Mouse (Mus musculus) forebrain, embryonic 15.5 days (tissue): Measurements from ENCODE around the gene Pten. TPM values are rescaled to one million over a fixed set of nuclear protein-coding genes. Genes with fewer than 3 reads are reported as not detected.

Source experiments
- ATAC-seq: fragments of 200-750 bp; cut with Nextera tagmentation; replicated peaks from 2 replicates; pipeline ENCODE4 v1.8.0; 2017; ENCODE audit warnings: mild to moderate bottlenecking, moderate TSS enrichment, moderate library complexity
- H3K27ac ChIP-seq: fragments of 300-500 bp; sonication (generic); replicated peaks from 2 replicates; pipeline ENCODE4 v1.5.1; 2015; ENCODE audit warnings: mild to moderate bottlenecking, inconsistent platforms
- H3K27me3 ChIP-seq: fragments of 300-500 bp; sonication (generic); 2 replicates; pipeline ENCODE4 v1.6.1; 2015; ENCODE audit warnings: inconsistent platforms
- H3K36me3 ChIP-seq: fragments of 300-500 bp; sonication (generic); 2 replicates; pipeline ENCODE4 v1.6.1; 2015; ENCODE audit warnings: mild to moderate bottlenecking, inconsistent platforms
- H3K4me1 ChIP-seq: fragments of 300-500 bp; sonication (generic); 2 replicates; pipeline ENCODE4 v1.6.1; 2015; ENCODE audit warnings: inconsistent platforms
- H3K4me2 ChIP-seq: fragments of 300-500 bp; sonication (generic); replicated peaks from 2 replicates; pipeline ENCODE4 v1.6.1; 2015; ENCODE audit warnings: mild to moderate bottlenecking, inconsistent platforms
- H3K4me3 ChIP-seq: fragments of 300-500 bp; sonication (generic); 2 replicates; pipeline ENCODE4 v1.5.1; 2015; ENCODE audit warnings: mild to moderate bottlenecking, inconsistent platforms
- H3K9ac ChIP-seq: fragments of 300-500 bp; sonication (generic); replicated peaks from 2 replicates; pipeline ENCODE4 v1.6.1; 2015; ENCODE audit warnings: mild to moderate bottlenecking, inconsistent platforms
- H3K9me3 ChIP-seq: fragments of 300-500 bp; sonication (generic); 2 replicates; pipeline ENCODE4 v1.6.1; 2016; ENCODE audit warnings: inconsistent platforms
- WGBS: fragments of 180-500 bp; shearing (Covaris S2); methylation state at CpG from one replicate; pipeline ENCODE4 v1.1.7; 2015; ENCODE audit warnings: mixed read lengths; 5-methylcytosine and 5-hydroxymethylcytosine counted together
- polyA plus RNA-seq: library from polyadenylated mRNA; unstranded; fragments of >200 nt; fragmentation: Nextera tagmentation; extraction: Ambion mirVana; gene quantifications from 2 replicates; pipeline ENCODE4 v1.2.1, GENCODE M21; 2015

The Pten gene
- polyA plus RNA-seq, 1 experiment from 2014 or later, result 12.2 TPM

- H3K4me2 ChIP-seq, result peak overlapping the region; percentile 72
- peaks cover 33% of the 10 kb centered on the region for H3K4me1 ChIP-seq
- under 1% methylated on average over 52 of the region's 53 CpGs for WGBS
- peak overlapping the region; percentile 74 for H3K9ac ChIP-seq
- H3K9me3 ChIP-seq, result no peaks in the 10 kb centered on the region
- H3K27me3 ChIP-seq, result 0 out of 2 replicates have a peak, but pooled peaks cover 3% of the 10 kb centered on the region
- H3K36me3 ChIP-seq, result no peaks in the 10 kb centered on the region
- peak; percentile 78 for ATAC-seq
- peak overlapping the region; percentile 99 for H3K27ac ChIP-seq
- peak overlapping the region; percentile 92 for H3K4me3 ChIP-seq
Observed at GRCm38 (mm10) chr19:32755792-32756635, 1.3 kb upstream of the Pten start.

DNA sequence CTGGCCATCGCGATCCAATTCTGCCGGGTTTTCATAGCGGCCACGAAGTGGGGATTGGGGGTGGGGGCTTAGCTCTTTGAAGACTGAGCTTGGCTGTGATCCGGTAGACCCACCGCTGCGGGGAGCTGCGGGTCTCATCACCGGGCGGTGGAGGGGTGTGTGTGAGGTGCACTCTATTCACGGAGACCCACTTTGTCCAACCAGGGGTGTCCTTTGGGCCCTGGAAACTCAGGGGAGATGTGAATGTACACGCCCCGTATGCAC lies 729 bp upstream of the Pten start:
- Histone ChIP-seq H3K27ac (peak overlapping the region; percentile 99), H3K4me2 (peak overlapping the region; percentile 72), H3K9me3 (no peaks in the 10 kb centered on the region), H3K9ac (peak overlapping the region; percentile 74), H3K27me3 (0 out of 2 replicates have a peak, but pooled peaks cover 3% of the 10 kb centered on the region), H3K36me3 (no peaks in the 10 kb centered on the region), H3K4me1 (peaks cover 36% of the 10 kb centered on the region), H3K4me3 (peak overlapping the region; percentile 92)
- ATAC-seq, result peak; percentile 62
- under 1% methylated on average over 14 of the region's 14 CpGs for WGBS

- peak; percentile 14 for ATAC-seq
- no peaks in the 10 kb centered on the region for H3K36me3 ChIP-seq
- H3K27ac ChIP-seq, result peak overlapping the region; percentile 99
- H3K9me3 ChIP-seq, result no peaks in the 10 kb centered on the region
- H3K27me3 ChIP-seq, result 0 out of 2 replicates have a peak, but pooled peaks cover 3% of the 10 kb centered on the region
- H3K4me2 ChIP-seq, result peak overlapping the region; percentile 67
- peak overlapping the region; percentile 98 for H3K9ac ChIP-seq
- peak overlapping the region; percentile 92 for H3K4me3 ChIP-seq
- H3K4me1 ChIP-seq, result peaks cover 46% of the 10 kb centered on the region
- under 1% methylated on average over 67 of the region's 69 CpGs for WGBS
Observed at GRCm38 (mm10) chr19:32757831-32758792, 815 bp downstream of the Pten start.

- H3K9ac ChIP-seq, result peak overlapping the region; percentile 98
- H3K27ac ChIP-seq, result peak overlapping the region; percentile 99
- no peaks in the 10 kb centered on the region for H3K9me3 ChIP-seq
- H3K27me3 ChIP-seq, result no peaks in the 10 kb centered on the region
- H3K4me2 ChIP-seq, result peak overlapping the region; percentile 67
- no peak for ATAC-seq
- WGBS, result under 1% methylated on average over 11 of the region's 11 CpGs
- H3K4me1 ChIP-seq, result peaks cover 50% of the 10 kb centered on the region
- H3K36me3 ChIP-seq, result no peaks in the 10 kb centered on the region; the same call in 1 of the 2 replicates
- H3K4me3 ChIP-seq, result peak overlapping the region; percentile 92
Observed at GRCm38 (mm10) chr19:32758793-32759161, 1.5 kb downstream of the Pten start.

GRCm38 (mm10) chr19:32759357-32760024 lies 2.2 kb downstream of the Pten start:
- Histone ChIP-seq H3K27me3 (no peaks in the 10 kb centered on the region), H3K9ac (peak overlapping the region; percentile 98), H3K36me3 (no peaks in the 10 kb centered on the region; the same call in 1 of the 2 replicates), H3K4me3 (peak overlapping the region; percentile 92), H3K4me1 (peaks cover 52% of the 10 kb centered on the region), H3K9me3 (no peaks in the 10 kb centered on the region), H3K4me2 (peak overlapping the region; percentile 67), H3K27ac (no peak overlapping the region)
- WGBS, result under 1% methylated on average over 8 of the region's 8 CpGs
- no peak for ATAC-seq

GRCm38 (mm10) chr19:32760499-32760898 lies 3.2 kb downstream of the Pten start:
- Histone ChIP-seq H3K27me3 (no peaks in the 10 kb centered on the region), H3K27ac (no peak overlapping the region), H3K4me1 (peaks cover 44% of the 10 kb centered on the region), H3K36me3 (no peaks in the 10 kb centered on the region; the same call in 1 of the 2 replicates), H3K9ac (peak overlapping the region; percentile 36; the same call in 1 of the 2 replicates), H3K4me3 (peak overlapping the region; percentile 36), H3K9me3 (no peaks in the 10 kb centered on the region), H3K4me2 (peak overlapping the region; percentile 67)
- 27% methylated on average over 6 of the region's 6 CpGs for WGBS
- no peak for ATAC-seq

- Histone ChIP-seq H3K27ac (no peak overlapping the region), H3K4me3 (peak overlapping the region; percentile 20), H3K9ac (no peak overlapping the region), H3K27me3 (no peaks in the 10 kb centered on the region), H3K4me1 (peaks cover 41% of the 10 kb centered on the region), H3K9me3 (no peaks in the 10 kb centered on the region), H3K36me3 (no peaks in the 10 kb centered on the region; the same call in 1 of the 2 replicates), H3K4me2 (peak overlapping the region; percentile 67)
- ATAC-seq, result no peak
- 64% methylated on average over 4 of the region's 4 CpGs for WGBS
Observed at GRCm38 (mm10) chr19:32761162-32761561, 3.9 kb downstream of the Pten start.

GRCm38 (mm10) chr19:32762493-32762892 lies 5.2 kb downstream of the Pten start:
- Histone ChIP-seq H3K9me3 (no peaks in the 10 kb centered on the region), H3K27me3 (no peaks in the 10 kb centered on the region), H3K4me1 (peaks cover 41% of the 10 kb centered on the region), H3K36me3 (no peaks in the 10 kb centered on the region; the same call in 1 of the 2 replicates), H3K4me3 (no peak overlapping the region), H3K4me2 (no peak overlapping the region), H3K27ac (no peak overlapping the region), H3K9ac (no peak overlapping the region)
- 96% methylated on average over 4 of the region's 4 CpGs for WGBS
- no peak for ATAC-seq

- no peak for ATAC-seq
- Histone ChIP-seq H3K9ac (no peak overlapping the region), H3K4me2 (no peak overlapping the region), H3K4me3 (no peak overlapping the region), H3K4me1 (peaks cover 6% of the 10 kb centered on the region; the same call in 1 of the 2 replicates), H3K36me3 (no peaks in the 10 kb centered on the region), H3K27ac (no peak overlapping the region), H3K27me3 (no peaks in the 10 kb centered on the region), H3K9me3 (no peaks in the 10 kb centered on the region)
- 37% methylated on average over 2 of the region's 2 CpGs for WGBS
Observed at GRCm38 (mm10) chr19:32778411-32778810, 21.1 kb downstream of the Pten start.

DNA sequence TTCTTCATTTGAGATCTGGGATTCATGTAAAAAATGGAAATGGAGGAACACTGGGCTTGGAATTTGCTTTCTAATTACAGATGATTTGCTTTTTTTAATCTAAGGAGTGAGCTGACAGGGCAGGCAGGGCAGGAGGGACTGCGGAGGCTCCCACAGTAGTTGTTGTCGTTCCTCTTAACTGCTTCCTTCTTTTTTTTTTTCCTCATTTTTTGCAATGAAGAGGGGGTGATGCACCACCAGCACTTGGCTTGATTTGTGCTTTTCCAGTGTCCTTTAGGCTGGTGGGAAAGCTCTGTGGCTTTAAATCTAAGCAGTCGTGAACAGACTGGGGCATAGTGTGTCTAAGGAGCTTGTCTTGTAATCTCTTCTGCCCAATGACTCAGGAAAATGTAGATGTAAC lies 21.8 kb downstream of the Pten start:
- WGBS, result 77% methylated on average over 3 of the region's 3 CpGs
- no peak for ATAC-seq
- H3K27me3 ChIP-seq, result no peaks in the 10 kb centered on the region

GRCm38 (mm10) chr19:32781305-32782071 lies 24.2 kb downstream of the Pten start:
- 93% methylated on average over 5 of the region's 5 CpGs for WGBS

More for the DNA sequence above, 21.8 kb downstream of the Pten start:
- H3K9me3 ChIP-seq, result no peaks in the 10 kb centered on the region
- H3K9ac ChIP-seq, result no peak overlapping the region
- H3K27ac ChIP-seq, result no peak overlapping the region
- no peak overlapping the region for H3K4me3 ChIP-seq
- no peaks in the 10 kb centered on the region for H3K36me3 ChIP-seq
- peaks cover 6% of the 10 kb centered on the region; the same call in 1 of the 2 replicates for H3K4me1 ChIP-seq
- H3K4me2 ChIP-seq, result no peak overlapping the region

More at GRCm38 (mm10) chr19:32781305-32782071, 24.2 kb downstream of the Pten start:
- Histone ChIP-seq H3K27ac (no peak overlapping the region), H3K4me1 (peaks cover 6% of the 10 kb centered on the region; the same call in 1 of the 2 replicates), H3K4me3 (no peak overlapping the region), H3K27me3 (no peaks in the 10 kb centered on the region), H3K9me3 (no peaks in the 10 kb centered on the region), H3K4me2 (no peak overlapping the region), H3K9ac (no peak overlapping the region), H3K36me3 (no peaks in the 10 kb centered on the region)
- no peak for ATAC-seq
